35 mouse cellular contexts compared by ENCODE assay signal in the genomic region with DNA sequence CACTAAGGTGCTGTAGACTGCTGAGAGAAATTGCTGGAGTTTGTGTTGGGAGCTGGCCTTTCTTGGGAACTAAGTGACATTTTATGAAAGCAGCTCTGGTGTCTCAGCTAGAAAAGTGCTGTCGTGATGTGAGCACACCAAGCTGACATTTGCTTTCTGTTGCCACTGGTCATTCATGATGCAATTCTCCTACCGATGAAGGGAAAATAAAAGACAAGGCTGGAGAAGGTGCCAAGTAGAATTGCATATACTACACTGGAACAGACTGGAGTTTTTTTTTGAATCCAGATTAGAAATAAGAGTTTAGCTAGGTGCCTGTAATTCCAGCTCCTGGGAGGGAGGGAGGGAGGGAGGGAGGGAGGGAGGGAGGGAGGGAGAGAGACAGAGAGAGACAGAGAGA.
"Had no signal": no experiment of that assay in that cellular context is flagged by ENCODE, and none has a peak within 500 bp of the region (broad histone marks: within the 10 kb centered on the region; RNA-seq: fewer than 3 reads in every experiment).

No protein-coding gene starts in this region.

- H3K9ac ChIP-seq: heart, embryonic 12.5 days; heart, embryonic 13.5 days; heart, embryonic 15.5 days; hindbrain, embryonic 12.5 days; hindbrain, embryonic 13.5 days; hindbrain, embryonic 14.5 days; hindbrain, embryonic 15.5 days; intestine, embryonic 15.5 days; kidney, embryonic 15.5 days had no signal

- H3K4me2 ChIP-seq: heart, embryonic 11.5 days; heart, embryonic 12.5 days; heart, embryonic 13.5 days; heart, embryonic 15.5 days; hindbrain, embryonic 12.5 days; hindbrain, embryonic 13.5 days; hindbrain, embryonic 14.5 days; hindbrain, embryonic 15.5 days; intestine, embryonic 15.5 days; kidney, embryonic 15.5 days had no signal

- ATAC-seq: hindbrain, embryonic 16.5 days; hindbrain, postnatal 0 days; inflammation-experienced regulatory T-cells, adult 6 months; intestine, embryonic 15.5 days; intestine, embryonic 16.5 days; intestine, postnatal 0 days had no signal

- H3K9me3 ChIP-seq: heart, embryonic 10.5 days; heart, embryonic 12.5 days; heart, embryonic 13.5 days; heart, embryonic 15.5 days; hindbrain, embryonic 10.5 days; hindbrain, embryonic 12.5 days; hindbrain, embryonic 13.5 days; hindbrain, embryonic 15.5 days; intestine, embryonic 15.5 days; kidney, embryonic 15.5 days had no signal

- H3K4me3 ChIP-seq: heart, embryonic 10.5 days; heart, embryonic 12.5 days; heart, embryonic 13.5 days; heart, embryonic 15.5 days; hindbrain, embryonic 10.5 days; hindbrain, embryonic 12.5 days; hindbrain, embryonic 13.5 days; hindbrain, embryonic 15.5 days; intestine, embryonic 15.5 days; kidney, embryonic 15.5 days; layer of hippocampus, adult 2 months had no signal

- H3K27me3 ChIP-seq: heart, embryonic 12.5 days; heart, embryonic 13.5 days; heart, embryonic 15.5 days; hindbrain, embryonic 12.5 days; hindbrain, embryonic 13.5 days; hindbrain, embryonic 15.5 days; intestine, embryonic 15.5 days; kidney, embryonic 15.5 days had no signal

- H3K36me3 ChIP-seq: heart, embryonic 10.5 days; heart, embryonic 12.5 days; heart, embryonic 13.5 days; heart, embryonic 15.5 days; hindbrain, embryonic 10.5 days; hindbrain, embryonic 12.5 days; hindbrain, embryonic 13.5 days; hindbrain, embryonic 15.5 days; intestine, embryonic 15.5 days; kidney, embryonic 15.5 days had no signal

- H3K27ac ChIP-seq: heart, embryonic 10.5 days; heart, embryonic 13.5 days; heart, embryonic 15.5 days; hindbrain, embryonic 10.5 days; hindbrain, embryonic 12.5 days; hindbrain, embryonic 13.5 days; hindbrain, embryonic 14.5 days; hindbrain, embryonic 15.5 days; hindbrain, postnatal 0 days; intestine, embryonic 15.5 days; kidney, embryonic 15.5 days; kidney, postnatal 0 days; layer of hippocampus, adult 2 months had no signal

- H3K4me1 ChIP-seq: heart, embryonic 10.5 days; heart, embryonic 12.5 days; heart, embryonic 13.5 days; heart, embryonic 15.5 days; hindbrain, embryonic 10.5 days; hindbrain, embryonic 12.5 days; hindbrain, embryonic 13.5 days; hindbrain, embryonic 15.5 days; intestine, embryonic 15.5 days; kidney, embryonic 15.5 days had no signal

- DNase-seq: heart, postnatal 10 days; heart, postnatal 14 days; heart, postnatal 36 days; heart, postnatal 4 days; kidney, adult 11 months; kidney, adult 18-20 months; kidney, adult 2 months; kidney, adult 8-10 months; kidney, adult 9 months; kidney, postnatal 10 days; kidney, postnatal 14 days; kidney, postnatal 25 days; kidney, postnatal 36 days; kidney, postnatal 4 days; layer of hippocampus, adult 9-11 months; layer of hippocampus, postnatal 36 days had no signal
